Mouse (Mus musculus) erythroblast, embryonic 14.5 days (primary cell): ENCODE results near the gene Myo18a.

ENCODE experiments used
- GATA1 ChIP-seq: IDR thresholded peaks from 2 replicates; pipeline ENCODE4 v1.6.1; 2012; ENCODE audit warnings: low read length, inconsistent platforms, mixed read lengths
- TAL1 ChIP-seq: IDR thresholded peaks from 3 replicates; pipeline ENCODE4 v1.6.1; 2012; ENCODE audit warnings: low read length, inconsistent platforms, mixed read lengths

DNA sequence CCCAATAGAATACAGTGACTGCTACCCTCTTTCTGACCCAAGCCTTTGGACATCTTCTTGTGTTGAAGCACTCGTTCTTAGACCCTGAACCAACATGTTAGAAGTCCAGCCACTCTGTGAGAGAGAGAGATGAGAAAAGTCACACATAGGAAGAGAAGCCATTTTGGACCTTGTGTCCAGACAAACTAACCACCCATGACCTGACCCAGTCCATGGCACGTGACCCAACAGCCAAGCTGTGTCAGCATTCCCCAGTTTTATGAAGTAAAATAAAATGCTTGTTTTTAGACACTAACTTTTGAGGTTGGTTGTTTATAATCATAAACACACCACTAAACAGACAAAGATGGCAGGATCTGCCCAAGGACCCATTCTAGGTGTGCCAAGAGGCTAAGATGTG, 131.9 kb downstream of the Myo18a start:
- TF ChIP-seq GATA1 (no peak), TAL1 (no peak)
